Mouse (Mus musculus) heart, postnatal 0 days (tissue): ENCODE data around the gene 4932438H23Rik.

Experiments
- CTCF ChIP-seq: IDR thresholded peaks from 2 replicates; pipeline ENCODE4 v1.5.1; 2016; ENCODE audit warnings: antibody characterized with exemption, control low read depth, low read depth
- EP300 ChIP-seq: IDR thresholded peaks from 2 replicates; pipeline ENCODE4 v1.6.1; 2016; ENCODE audit warnings: antibody characterized with exemption, low read depth

DNA sequence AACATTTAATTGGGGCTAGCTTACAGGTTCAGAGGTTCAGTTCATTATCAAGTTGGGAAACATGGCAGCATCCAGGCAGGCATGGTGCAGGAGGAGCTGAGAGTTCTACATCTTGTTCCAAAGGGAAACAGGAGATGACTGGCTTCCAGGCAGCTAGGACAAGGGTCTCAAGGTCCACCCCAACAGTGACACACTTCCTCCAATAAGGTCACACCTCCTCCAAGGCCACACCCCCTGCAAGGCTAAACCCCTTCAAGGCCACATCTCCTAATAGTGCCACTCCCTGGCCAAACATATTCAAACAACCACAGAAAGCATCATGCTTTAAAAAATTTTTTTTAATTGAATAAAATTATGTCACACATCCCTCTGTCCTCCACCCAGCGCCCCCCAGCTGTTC, 28.9 kb upstream of the 4932438H23Rik start:
- TF ChIP-seq CTCF (no peak), EP300 (no peak)
